ENCODE assay signal across 19 mouse cellular contexts in genomic region chr6:124817125-124817524, GRCm38 (mm10). TPM values are rescaled to one million over a fixed set of nuclear protein-coding genes. Genes with fewer than 3 reads are reported as not detected.
"Had no signal": no experiment of that assay in that cellular context is flagged by ENCODE, and none has a peak within 500 bp of the region (broad histone marks: within the 10 kb centered on the region; RNA-seq: fewer than 3 reads in every experiment).

No protein-coding gene starts in this region.

- H3K4me2 ChIP-seq: lung, embryonic 15.5 days; midbrain, embryonic 12.5 days; midbrain, embryonic 15.5 days; neural tube, embryonic 12.5 days; stomach, embryonic 15.5 days had no signal

- H3K9ac ChIP-seq: lung, embryonic 15.5 days; midbrain, embryonic 12.5 days; midbrain, embryonic 15.5 days; stomach, embryonic 15.5 days had no signal

- H3K4me3 ChIP-seq: lung, embryonic 15.5 days; midbrain, embryonic 12.5 days; midbrain, embryonic 15.5 days; neural tube, embryonic 12.5 days; stomach, embryonic 15.5 days had no signal

- ATAC-seq: lung, postnatal 0 days; midbrain, embryonic 15.5 days had no signal

- DNase-seq: lung, adult 2 months; lung, postnatal 14 days; lung, postnatal 36 days; right cerebral cortex, postnatal 14 days; thymus, adult 2 months; thymus, postnatal 25 days; thymus, postnatal 4 days had no signal

- H3K9me3 ChIP-seq: lung, embryonic 15.5 days; megakaryocyte, embryonic 14.5 days; midbrain, embryonic 12.5 days; midbrain, embryonic 15.5 days; neural tube, embryonic 12.5 days; stomach, embryonic 15.5 days had no signal

- H3K27me3 ChIP-seq: lung, embryonic 15.5 days; megakaryocyte, embryonic 14.5 days; midbrain, embryonic 12.5 days; midbrain, embryonic 15.5 days; neural tube, embryonic 12.5 days; stomach, embryonic 15.5 days had no signal

- H3K27ac ChIP-seq: lung, embryonic 15.5 days; midbrain, embryonic 12.5 days; midbrain, embryonic 15.5 days; neural tube, embryonic 12.5 days; stomach, embryonic 15.5 days; stomach, postnatal 0 days had no signal

RNA-seq across cellular contexts. Expression of gene Cdca3, which starts 12.2 kb away (rescaled TPM):
- total RNA-seq: monocyte, adult 5-6 weeks had no signal

RNA-seq across cellular contexts. Expression of gene Gnb3, which starts 22.9 kb away (rescaled TPM):
- total RNA-seq: megakaryocyte progenitor cell, adult 5-6 weeks; monocyte, adult 5-6 weeks had no signal
- polyA plus RNA-seq: macrophage; testis, adult 2 months had no signal
